7 mouse cellular contexts compared by ENCODE assay signal in the genomic region with DNA sequence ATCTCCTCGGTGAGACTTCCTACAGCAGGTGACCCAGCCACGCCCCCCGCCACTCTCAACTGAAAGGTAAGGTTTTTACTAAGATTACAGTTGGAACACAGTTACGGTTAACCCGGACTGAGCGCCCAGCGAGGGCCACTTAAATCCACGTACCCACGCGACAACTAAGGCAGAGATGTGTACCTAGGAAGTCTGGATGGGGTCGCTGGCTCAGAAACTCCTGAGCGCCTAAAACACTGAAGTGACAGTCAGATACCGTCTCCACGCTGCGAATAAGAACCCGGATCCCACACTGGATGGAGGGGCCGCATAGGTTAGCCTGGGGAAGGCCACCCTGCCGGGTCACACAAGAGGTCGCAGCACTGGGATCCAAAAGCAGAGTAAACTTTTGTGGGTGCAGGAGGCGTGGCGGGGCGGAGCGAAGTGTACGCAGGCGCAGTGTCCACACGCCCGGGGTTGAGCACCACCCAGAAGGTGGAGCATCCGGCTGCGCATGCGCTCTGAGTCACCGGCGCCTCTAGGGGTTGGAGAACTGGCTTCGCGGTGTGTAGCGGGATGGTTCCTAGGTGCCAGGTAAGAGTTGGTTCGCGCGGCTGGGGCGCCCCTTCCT. TPM values are rescaled to one million over a fixed set of nuclear protein-coding genes. Genes with fewer than 3 reads are reported as not detected.
DNase-seq lines count a peak whose midpoint lies in the region; ATAC-seq lines count a peak whose summit lies in the region.

Mocs2 (plus strand) TSS at position 486 of the 610 bp plus-strand sequence.

- H3K9ac ChIP-seq in intestine, embryonic 15.5 days, result peak within 1 kb of the TSS; percentile 65

- intact Hi-C loops in gastrocnemius, postnatal 36 days (cut with DNase I), result no loop called here
- intact Hi-C loops in left cerebral cortex, postnatal 25 days (cut with DNase I), result no loop called here

- H3K4me3 ChIP-seq in intestine, embryonic 15.5 days (replicated peaks), result peak within 1 kb of the TSS; percentile 62
- H3K4me3 ChIP-seq in midbrain, embryonic 10.5 days, result peak within 1 kb of the TSS; percentile 82

- no peaks in the 10 kb centered on the region for H3K4me1 ChIP-seq in intestine, embryonic 15.5 days (replicated peaks)
- peaks cover 16% of the 10 kb centered on the region for H3K4me1 ChIP-seq in midbrain, embryonic 10.5 days

- WGBS in intestine, embryonic 15.5 days, result under 1% methylated on average over 39 of the region's 39 CpGs
- under 1% methylated on average over 39 of the region's 39 CpGs for WGBS in midbrain, embryonic 10.5 days

- ATAC-seq in intestine, embryonic 15.5 days, result peak; percentile 98

- DNase-seq in adrenal gland, adult 18-20 months (ENCODE audit: low spot score in 2 of 2), result peak; percentile 95 to 98
- peak; percentile 97 for DNase-seq in embryo, embryonic 11 days
- DNase-seq in gastrocnemius, postnatal 36 days, result peak; percentile 92
- peak; percentile 89 to 91 for DNase-seq in left cerebral cortex, postnatal 25 days (ENCODE audit: low spot score in 2 of 2)
- DNase-seq in midbrain, embryonic 10.5 days (ENCODE audit: low spot score), result peak; percentile 92
- peak; percentile 96 for DNase-seq in right cerebral cortex, postnatal 4 days

- H3K27ac ChIP-seq in intestine, embryonic 15.5 days, result no peak within 1 kb of the TSS; the same call in none of the 2 replicates
- peak within 1 kb of the TSS; percentile 81 for H3K27ac ChIP-seq in midbrain, embryonic 10.5 days (replicated peaks)

- H3K4me2 ChIP-seq in intestine, embryonic 15.5 days (replicated peaks), result peak within 1 kb of the TSS; percentile 78

- no peaks in the 10 kb centered on the region for H3K36me3 ChIP-seq in intestine, embryonic 15.5 days
- H3K36me3 ChIP-seq in midbrain, embryonic 10.5 days, result peaks cover 3% of the 10 kb centered on the region; the same call in 1 of the 2 replicates

- no peaks in the 10 kb centered on the region for H3K27me3 ChIP-seq in intestine, embryonic 15.5 days (replicated peaks)
- H3K27me3 ChIP-seq in midbrain, embryonic 10.5 days (ENCODE audit: low read depth, poor library complexity, severe bottlenecking), result no peaks in the 10 kb centered on the region

- no peaks in the 10 kb centered on the region for H3K9me3 ChIP-seq in intestine, embryonic 15.5 days
- H3K9me3 ChIP-seq in midbrain, embryonic 10.5 days (replicated peaks), result no peaks in the 10 kb centered on the region

RNA-seq across cellular contexts. Expression of gene Mocs2, which starts in this region (rescaled TPM):
- 100 to 1,000 TPM; 135 to 156 TPM for total RNA-seq in adrenal gland, adult 18-20 months (2021)
- 10 to 100 TPM; 48.4 to 55.3 TPM for total RNA-seq in gastrocnemius, postnatal 36 days (2021)
- 104 TPM in 2 replicates for polyA plus RNA-seq in intestine, embryonic 15.5 days (2015; fragmentation: Nextera tagmentation; extraction: Ambion mirVana)
- 100 to 1,000 TPM in 1 of 2 experiments, 10 to 100 TPM in 1; 77.0 to 122 TPM for total RNA-seq in left cerebral cortex, postnatal 25 days (2021)
- 71.3 and 77.9 TPM in 2 replicates for polyA plus RNA-seq in midbrain, embryonic 10.5 days (2016; fragmentation: Nextera tagmentation; extraction: Ambion mirVana)
